Comparison of ENCODE assay signal across 8 mouse cellular contexts in the genomic region with DNA sequence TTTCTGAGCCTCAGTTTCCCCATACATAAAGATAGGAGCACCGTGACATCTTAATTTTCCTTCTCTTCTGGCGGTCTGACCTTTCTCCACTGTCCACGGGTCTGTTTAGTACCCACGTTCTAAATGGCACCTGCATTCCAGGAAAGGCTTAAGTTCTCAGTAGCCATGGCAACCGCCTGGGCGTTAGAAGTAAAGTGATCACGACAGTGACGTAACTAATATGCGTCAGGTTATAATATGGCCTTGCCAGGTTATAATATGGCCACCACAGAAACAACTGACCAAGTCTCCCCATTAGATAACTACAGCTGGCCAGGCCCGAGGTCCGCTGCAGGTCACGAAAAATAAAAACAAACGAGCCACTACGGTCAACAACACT. TPM values are rescaled to one million over a fixed set of nuclear protein-coding genes. Genes with fewer than 3 reads are reported as not detected.
A peak's percentile ranks its signal among the peaks of the same experiment; 100 is the strongest.
DNase-seq lines count a peak whose midpoint lies in the region; ATAC-seq and TF ChIP-seq lines count a peak whose summit lies in the region.

No protein-coding gene starts in this region.

- WGBS in forebrain, embryonic 11.5 days: 9% methylated on average over 14 of the region's 14 CpGs
- 12% methylated on average over 14 of the region's 14 CpGs for WGBS in liver, embryonic 14.5 days (ENCODE audit: insufficient replicate concordance)

- H3K4me2 ChIP-seq in forebrain, embryonic 11.5 days (ENCODE audit: low read depth, low read length, severe bottlenecking): peak overlapping the region; percentile 41; the same call in 1 of the 2 replicates
- H3K4me2 ChIP-seq in liver, embryonic 14.5 days (ENCODE audit: low read depth): peak overlapping the region; percentile 34

- peak overlapping the region; percentile 53 for H3K9ac ChIP-seq in forebrain, embryonic 11.5 days (ENCODE audit: low read length)
- peak overlapping the region; percentile 86 for H3K9ac ChIP-seq in liver, embryonic 14.5 days (replicated peaks)

- TF ChIP-seq CTCF in C2C12 (IDR thresholded peaks at IDR 0.05; ENCODE audit: control insufficient read depth, insufficient read depth, insufficient read length): no peak
- TF ChIP-seq CTCF in liver, embryonic 14.5 days (IDR thresholded peaks at IDR 0.05; ENCODE audit: low read depth): no peak

- H3K79me2 ChIP-seq in C2C12 (ENCODE audit: control insufficient read depth, insufficient read depth): peaks cover 42% of the 10 kb centered on the region

- no peaks in the 10 kb centered on the region for H3K36me3 ChIP-seq in C2C12 (ENCODE audit: control insufficient read depth, insufficient read depth)
- no peaks in the 10 kb centered on the region for H3K36me3 ChIP-seq in forebrain, embryonic 11.5 days (ENCODE audit: control insufficient read depth, insufficient read depth, low read length)
- no peaks in the 10 kb centered on the region for H3K36me3 ChIP-seq in liver, embryonic 14.5 days (replicated peaks; ENCODE audit: control insufficient read depth, insufficient read depth, low read depth)

- no peak for TF ChIP-seq EP300 in liver, embryonic 14.5 days (IDR thresholded peaks at IDR 0.05; ENCODE audit: low read depth)

- H3ac ChIP-seq in C2C12 (ENCODE audit: control insufficient read depth, insufficient read length, low read depth): no peak overlapping the region

- no peaks in the 10 kb centered on the region for H3K9me3 ChIP-seq in forebrain, embryonic 11.5 days (ENCODE audit: control insufficient read depth, low read length)
- H3K9me3 ChIP-seq in liver, embryonic 14.5 days (ENCODE audit: control insufficient read depth, low read length): no peaks in the 10 kb centered on the region

- peaks cover 4% of the 10 kb centered on the region; the same call in 1 of the 2 replicates for H3K4me1 ChIP-seq in forebrain, embryonic 11.5 days (replicated peaks; ENCODE audit: control insufficient read depth, insufficient read depth, low read length)
- peaks cover 12 to 26% of the 10 kb centered on the region in 2 experiments for H3K4me1 ChIP-seq in liver, embryonic 14.5 days (replicated peaks; ENCODE audit: control insufficient read depth in 2 of 2, insufficient read depth in 2 of 2, low read length in 1 of 2)

- no peak overlapping the region for H3K27ac ChIP-seq in forebrain, embryonic 11.5 days (ENCODE audit: low read depth, low read length)
- H3K27ac ChIP-seq in liver, embryonic 14.5 days: no peak overlapping the region; the same call in 1 of the 2 replicates

- ATAC-seq in forebrain, embryonic 11.5 days (replicated peaks; ENCODE audit: low FRiP score): peak; percentile 77; the same call in 1 of the 2 replicates
- peak; percentile 55 for ATAC-seq in liver, embryonic 14.5 days (ENCODE audit: insufficient read depth)

- no peaks in the 10 kb centered on the region for H3K27me3 ChIP-seq in C2C12 (ENCODE audit: control insufficient read depth, insufficient read depth, insufficient read length)
- H3K27me3 ChIP-seq in forebrain, embryonic 11.5 days (ENCODE audit: control insufficient read depth, insufficient read depth, low read length): no peaks in the 10 kb centered on the region
- H3K27me3 ChIP-seq in liver, embryonic 14.5 days (ENCODE audit: control insufficient read depth, insufficient read depth, low read length): no peaks in the 10 kb centered on the region

- peak overlapping the region; percentile 63 for H3K4me3 ChIP-seq in C2C12 (ENCODE audit: insufficient read depth, poor library complexity, severe bottlenecking)
- H3K4me3 ChIP-seq in forebrain, embryonic 11.5 days (ENCODE audit: low read depth, low read length): peak overlapping the region; percentile 86
- peak overlapping the region; percentile 91 to 93 for H3K4me3 ChIP-seq in liver, embryonic 14.5 days (ENCODE audit: insufficient read depth in 1 of 2, low read depth in 2 of 2, low read length in 2 of 2)

- DNase-seq in embryo, embryonic 11 days: peak; percentile 86
- DNase-seq in embryo, embryonic 10.5 days (ENCODE audit: low spot score): no peak
- DNase-seq in forebrain, embryonic 11.5 days (ENCODE audit: low spot score): no peak
- DNase-seq in liver, embryonic 14.5 days (ENCODE audit: low read depth in 3 of 3, low spot score in 3 of 3): peak in 1 of 3 experiments; percentile 73
- DNase-seq in frontal cortex, adult 2 months (ENCODE audit: extremely low spot score in 1 of 2, low spot score in 1 of 2): no peak
- no peak for DNase-seq in cerebellum, adult 8-10 months
- no peak for DNase-seq in frontal cortex, postnatal 25 days (ENCODE audit: low spot score in 2 of 2)

- peaks cover 12% of the 10 kb centered on the region for H3K79me3 ChIP-seq in C2C12 (ENCODE audit: low read depth)

TF ChIP-seq in C2C12, 6 proteins besides CTCF, POLR2A, EP300 and RAD21:
- TF ChIP-seq MAX (IDR thresholded peaks at IDR 0.05) (no peak), MYOG (IDR thresholded peaks at IDR 0.05; ENCODE audit: control insufficient read depth, extremely low read depth, insufficient read length) (no peak), USF1 (IDR thresholded peaks at IDR 0.05; ENCODE audit: low read depth) (no peak), MYOD1 (IDR thresholded peaks at IDR 0.05; ENCODE audit: control insufficient read depth, insufficient read length, low read depth) (no peak), CEBPB (IDR thresholded peaks at IDR 0.05; ENCODE audit: low read depth) (no peak), FOSL1 (IDR thresholded peaks at IDR 0.05; ENCODE audit: insufficient read depth, low read length, poor library complexity, severe bottlenecking) (no peak)

RNA-seq across cellular contexts. Expression of gene Pef1, which starts 4.7 kb away (rescaled TPM):
- 49.7 TPM for polyA plus RNA-seq in C2C12 (2012; fragmentation: generic; extraction: Trizol)
- 62.7 and 75.8 TPM in 2 replicates for polyA plus RNA-seq in forebrain, embryonic 11.5 days (2014; fragmentation: Nextera tagmentation; extraction: Ambion mirVana)
- 24.9 and 31.4 TPM in 2 replicates for polyA plus RNA-seq in liver, embryonic 14.5 days (2012; rRNA removed)
- polyA plus RNA-seq in liver, embryonic 14.5 days (2014; fragmentation: Nextera tagmentation; extraction: Ambion mirVana): 38.9 and 41.3 TPM in 2 replicates
- polyA plus RNA-seq in frontal cortex, adult 2 months (2012; rRNA removed): 73.5 and 75.2 TPM in 2 replicates

RNA-seq across cellular contexts. Expression of gene Hcrtr1, which starts 32.1 kb away (rescaled TPM):
- polyA plus RNA-seq in C2C12 (2012; fragmentation: generic; extraction: Trizol): not detected
- polyA plus RNA-seq in forebrain, embryonic 11.5 days (2014; fragmentation: Nextera tagmentation; extraction: Ambion mirVana): 0.27 and 0.28 TPM in 2 replicates
- 0.04 TPM in 1 of 2 replicates, not detected in the other for polyA plus RNA-seq in liver, embryonic 14.5 days (2012; rRNA removed)
- not detected in 2 replicates for polyA plus RNA-seq in liver, embryonic 14.5 days (2014; fragmentation: Nextera tagmentation; extraction: Ambion mirVana)
- polyA plus RNA-seq in frontal cortex, adult 2 months (2012; rRNA removed): 2.8 and 3.9 TPM in 2 replicates

RNA-seq across cellular contexts. Expression of gene Col16a1, which starts 59.4 kb away (rescaled TPM):
- polyA plus RNA-seq in C2C12 (2012; fragmentation: generic; extraction: Trizol): 7.5 TPM
- 5.9 and 6.3 TPM in 2 replicates for polyA plus RNA-seq in forebrain, embryonic 11.5 days (2014; fragmentation: Nextera tagmentation; extraction: Ambion mirVana)
- polyA plus RNA-seq in liver, embryonic 14.5 days (2012; rRNA removed): 2.0 and 3.0 TPM in 2 replicates
- 1.5 and 2.3 TPM in 2 replicates for polyA plus RNA-seq in liver, embryonic 14.5 days (2014; fragmentation: Nextera tagmentation; extraction: Ambion mirVana)
- 40.4 and 40.6 TPM in 2 replicates for polyA plus RNA-seq in frontal cortex, adult 2 months (2012; rRNA removed)
